Mouse (Mus musculus) embryonic fibroblast, embryonic 13.5 days (primary cell): ENCODE data around the gene B4galnt4.

Source experiments
- CTCF ChIP-seq: IDR thresholded peaks from 2 replicates; pipeline ENCODE4 v1.5.1; 2011; ENCODE audit warnings: mild to moderate bottlenecking, control low read depth, low read length, moderate library complexity, borderline replicate concordance; ENCODE audit not compliant: insufficient read depth
- POLR2A ChIP-seq: IDR thresholded peaks from 2 replicates; pipeline ENCODE4 v1.6.1; 2011; ENCODE audit warnings: low read depth, mild to moderate bottlenecking, control low read depth, low read length, moderate library complexity

DNA sequence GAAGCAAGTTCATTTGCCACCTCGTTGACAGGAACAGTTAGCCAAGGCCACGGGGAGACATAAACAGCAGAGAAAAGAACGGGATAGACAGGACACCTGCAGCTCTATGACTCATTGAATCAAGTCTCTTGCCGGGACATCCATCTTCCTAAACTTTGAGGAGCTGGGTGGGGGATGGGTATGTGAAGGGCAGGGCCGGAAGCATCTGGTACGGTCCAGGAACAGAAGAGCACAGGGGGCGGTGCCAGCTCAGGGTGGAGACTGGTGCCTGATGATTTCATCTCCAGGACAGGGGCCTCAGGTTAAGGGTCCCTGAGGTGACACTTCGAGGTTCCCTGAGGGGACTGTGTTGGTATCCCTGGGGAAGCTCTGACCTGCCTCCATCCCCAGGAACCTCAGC lies 27.0 kb downstream of the B4galnt4 start:
- TF ChIP-seq POLR2A (no peak), CTCF (no peak)
